Mouse (Mus musculus): Measurements from ENCODE around the gene Rptor.

Gene Rptor

DNA sequence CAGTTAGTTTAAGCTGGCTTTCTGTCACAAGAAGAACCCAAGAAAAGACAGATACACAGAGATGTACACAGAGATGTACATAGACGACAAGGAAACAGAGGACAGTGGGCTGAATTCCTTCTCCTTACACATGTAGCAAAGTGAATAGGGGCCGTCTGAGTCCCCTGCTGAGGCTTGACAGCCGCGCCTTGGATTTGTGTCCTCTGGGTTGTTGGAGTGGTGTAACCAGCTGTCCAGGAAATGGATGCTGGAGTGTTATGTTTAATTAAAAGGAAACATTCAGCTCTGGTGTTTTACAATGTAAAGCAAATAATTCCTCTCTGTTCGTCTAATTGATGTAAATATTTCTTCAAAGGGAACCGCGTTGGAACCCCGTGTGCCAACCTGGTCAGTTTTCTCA is 339.1 kb downstream of the Rptor start:
- no peak for DNase-seq

DNA sequence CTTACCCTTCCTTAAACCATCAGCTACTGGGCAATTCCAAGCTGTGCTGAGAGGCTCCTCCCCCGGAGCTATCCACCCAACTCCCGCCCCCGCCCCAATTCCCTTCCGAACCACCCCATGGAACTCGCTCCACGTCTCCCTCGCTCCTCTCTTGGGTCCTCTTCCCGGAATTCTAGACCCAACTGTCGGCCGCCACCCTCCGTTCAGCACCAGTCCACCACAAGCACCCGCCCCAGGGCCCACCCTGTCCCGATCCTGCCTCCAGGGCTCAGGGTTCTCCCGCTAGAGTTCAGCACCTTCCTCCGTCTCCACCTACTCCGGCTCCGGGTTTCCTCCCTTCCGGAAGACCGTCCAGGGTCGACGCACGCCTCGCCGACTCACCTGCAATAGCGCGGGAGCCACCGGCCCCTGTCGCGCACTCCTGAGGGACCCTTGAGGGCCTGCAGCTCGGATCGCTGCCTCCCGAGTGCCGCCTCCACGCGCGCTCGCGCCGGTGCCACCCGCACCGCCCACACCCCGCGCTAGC is 339.6 kb downstream of the Rptor start:
- no peak for DNase-seq

DNA sequence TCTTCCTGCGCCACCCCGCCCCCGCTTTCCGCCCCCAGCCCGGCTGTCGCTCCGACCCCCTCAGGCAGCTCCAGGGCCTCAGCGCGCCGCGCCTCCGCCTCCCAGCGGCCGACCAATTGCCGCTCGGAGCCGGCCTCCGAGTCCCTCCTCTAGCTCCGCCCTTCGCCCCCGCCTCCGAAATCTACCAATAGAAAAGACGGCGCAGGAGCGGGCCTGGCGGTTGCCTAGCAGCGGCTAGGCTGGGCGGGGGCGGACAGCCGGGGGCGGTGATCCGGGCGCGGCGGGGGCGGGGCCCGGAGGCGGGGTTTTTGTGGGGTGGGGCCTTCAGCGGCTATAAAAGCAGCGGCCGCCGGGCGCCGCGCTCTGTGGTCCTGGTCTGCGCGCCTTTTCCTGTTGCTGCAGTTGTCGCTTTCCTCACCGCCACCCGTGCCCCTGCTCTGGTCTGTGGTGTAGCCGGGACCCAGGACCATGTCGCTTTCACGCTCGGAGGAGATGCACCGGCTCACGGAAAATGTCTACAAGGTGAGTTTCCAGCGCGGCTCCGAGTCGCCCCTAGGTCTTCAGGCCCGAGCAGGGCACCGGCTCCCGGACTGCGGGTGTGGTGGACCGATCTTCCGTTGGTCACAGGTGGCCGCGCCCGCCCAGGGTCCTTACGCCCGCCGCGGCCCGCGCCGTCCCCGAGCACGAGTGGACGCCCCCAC is 340.2 kb downstream of the Rptor start, which contains the start of gene Baiap2:
Baiap2 (plus strand) TSS at position 37 of the 701 bp plus-strand sequence.
- peak; percentile 99 for DNase-seq

DNA sequence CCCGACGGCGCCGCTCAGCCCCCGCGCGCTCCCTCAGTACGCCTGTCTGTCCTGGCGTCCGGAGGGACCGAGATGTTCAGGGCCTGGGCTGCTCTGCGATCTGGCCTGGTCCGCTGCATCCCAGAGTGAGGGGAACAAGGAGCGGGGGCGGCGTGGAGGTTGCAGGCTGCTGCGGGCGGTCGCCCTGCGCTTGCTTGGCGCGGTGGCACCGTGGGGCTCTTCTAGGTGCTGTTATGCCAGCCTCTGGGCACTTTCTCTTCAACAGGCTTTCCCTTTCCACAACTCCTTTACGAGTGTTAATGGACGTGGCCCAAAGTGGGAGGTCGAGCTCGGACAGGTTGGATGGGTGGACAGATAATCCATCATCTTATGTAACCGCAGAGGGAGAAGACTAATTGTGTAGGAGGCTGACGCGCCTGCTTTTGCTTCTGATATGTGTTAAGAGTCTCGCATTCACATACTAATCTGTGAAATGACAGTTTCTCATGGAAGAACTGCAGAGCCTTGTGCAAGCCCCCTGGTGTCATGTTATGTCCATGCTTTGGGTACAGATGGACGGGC is 340.8 kb downstream of the Rptor start:
- no peak for DNase-seq

DNA sequence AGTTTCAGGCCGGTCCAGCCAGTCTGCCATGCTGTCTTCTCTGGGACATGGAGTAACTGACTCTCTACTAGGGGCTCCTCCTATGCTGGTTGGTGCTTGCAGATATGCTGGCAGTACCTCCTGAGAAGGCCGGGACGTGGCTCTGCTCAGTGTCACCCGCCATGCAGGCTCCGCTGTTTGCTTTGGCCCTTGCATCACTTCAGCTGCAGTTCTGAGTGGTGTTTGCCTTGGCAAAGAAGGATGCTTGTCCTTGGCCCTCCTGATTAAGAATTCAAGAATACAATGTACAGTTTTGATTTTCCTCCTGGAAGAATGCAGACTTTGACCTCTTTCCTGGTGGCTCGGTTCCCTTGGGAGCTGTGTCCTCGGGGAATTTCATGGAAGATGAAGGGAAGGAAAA is 342.6 kb downstream of the Rptor start:
- DNase-seq, result no peak

DNA sequence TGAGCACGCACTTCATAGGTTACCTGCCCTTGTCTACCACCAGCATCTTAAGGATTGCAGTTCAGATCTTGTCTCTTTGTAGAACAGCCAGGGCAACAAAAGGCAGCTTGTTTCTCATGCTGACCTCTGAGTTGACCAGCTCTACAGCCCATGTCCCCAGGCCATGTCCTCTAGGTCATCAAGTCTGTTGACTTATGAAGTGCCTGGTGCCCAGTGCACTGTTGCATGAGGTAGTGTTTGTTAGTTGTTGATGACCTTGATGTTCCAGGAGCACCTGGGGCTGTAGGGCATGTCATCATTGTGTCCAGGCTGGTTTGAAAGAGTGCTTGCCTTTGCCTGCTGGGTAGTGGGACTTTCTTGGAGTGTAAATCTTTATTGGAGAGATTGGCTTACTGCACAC is 344.7 kb downstream of the Rptor start:
- no peak for DNase-seq

DNA sequence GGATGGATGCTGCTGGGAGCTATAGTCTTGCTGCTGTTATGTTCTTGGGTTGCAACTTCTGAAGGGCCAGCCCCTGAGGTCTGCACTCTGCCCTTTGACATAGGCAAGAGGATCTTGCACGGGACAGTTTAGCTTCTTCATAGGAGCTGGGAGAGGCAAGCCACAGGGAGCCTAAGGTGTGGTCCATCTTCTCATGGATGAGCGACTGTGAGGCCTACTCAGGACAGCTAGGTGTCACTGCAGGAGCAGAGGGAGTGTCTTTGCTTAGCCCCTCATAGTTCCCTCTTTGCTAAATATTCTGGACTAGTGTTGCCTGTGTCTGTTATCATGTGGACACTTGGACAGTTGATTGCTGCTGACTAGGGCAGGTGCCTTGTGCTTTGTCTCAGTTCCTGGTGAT is 345.2 kb downstream of the Rptor start:
- no peak for DNase-seq

DNA sequence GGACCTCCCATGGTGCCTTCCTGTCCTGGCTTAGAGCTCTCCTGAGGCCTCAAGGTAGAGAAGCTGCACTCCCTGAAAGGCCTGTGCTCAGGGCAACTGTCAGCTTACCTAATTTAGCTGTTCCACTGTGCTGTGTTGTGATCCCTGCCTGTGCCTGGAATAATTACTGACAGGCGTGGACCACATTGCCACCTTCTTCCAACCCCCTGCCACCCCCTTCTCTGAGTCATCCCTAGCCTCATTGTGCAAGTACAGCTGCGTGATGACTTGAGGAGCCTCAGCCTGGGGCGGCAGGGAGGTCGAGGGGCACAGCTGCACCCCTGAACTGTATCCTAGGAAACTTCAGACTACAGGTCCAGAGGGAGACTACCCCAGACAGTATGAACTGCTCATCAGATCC is 345.6 kb downstream of the Rptor start:
- no peak for DNase-seq

DNA sequence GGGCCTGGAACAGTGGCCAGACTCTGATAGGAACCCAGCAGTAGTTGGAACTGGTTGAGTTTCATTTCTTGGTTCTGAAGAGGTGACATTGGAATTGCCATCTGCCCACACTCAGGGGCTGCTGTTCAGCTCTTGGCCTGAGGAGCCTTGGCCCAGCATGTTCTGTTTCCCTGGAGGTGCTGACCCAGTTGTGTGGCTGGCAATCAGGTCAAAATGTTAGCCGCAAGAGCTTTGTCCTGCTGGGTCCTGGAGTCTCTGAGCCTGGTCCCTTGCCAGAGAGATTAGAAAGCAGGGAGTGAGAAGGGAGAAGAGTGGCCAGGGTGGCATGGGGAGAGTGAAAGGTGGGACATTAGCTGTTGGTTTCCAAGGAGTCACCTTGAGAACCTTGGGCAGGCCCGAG is 346.1 kb downstream of the Rptor start:
- no peak for DNase-seq
